Mouse (Mus musculus) neutrophil, adult 83 days (primary cell): ENCODE data around the gene Ube2j2. TPM values are rescaled to one million over a fixed set of nuclear protein-coding genes. Genes with fewer than 3 reads are reported as not detected.

Source experiments
- total RNA-seq, 2 experiments: library from RNA; stranded (reverse); gene quantifications; one replicate each; pipeline ENCODE4 v1.2.4; 2023

The Ube2j2 gene
- total RNA-seq: 10 to 100 TPM; 59.5 to 79.0 TPM

DNA sequence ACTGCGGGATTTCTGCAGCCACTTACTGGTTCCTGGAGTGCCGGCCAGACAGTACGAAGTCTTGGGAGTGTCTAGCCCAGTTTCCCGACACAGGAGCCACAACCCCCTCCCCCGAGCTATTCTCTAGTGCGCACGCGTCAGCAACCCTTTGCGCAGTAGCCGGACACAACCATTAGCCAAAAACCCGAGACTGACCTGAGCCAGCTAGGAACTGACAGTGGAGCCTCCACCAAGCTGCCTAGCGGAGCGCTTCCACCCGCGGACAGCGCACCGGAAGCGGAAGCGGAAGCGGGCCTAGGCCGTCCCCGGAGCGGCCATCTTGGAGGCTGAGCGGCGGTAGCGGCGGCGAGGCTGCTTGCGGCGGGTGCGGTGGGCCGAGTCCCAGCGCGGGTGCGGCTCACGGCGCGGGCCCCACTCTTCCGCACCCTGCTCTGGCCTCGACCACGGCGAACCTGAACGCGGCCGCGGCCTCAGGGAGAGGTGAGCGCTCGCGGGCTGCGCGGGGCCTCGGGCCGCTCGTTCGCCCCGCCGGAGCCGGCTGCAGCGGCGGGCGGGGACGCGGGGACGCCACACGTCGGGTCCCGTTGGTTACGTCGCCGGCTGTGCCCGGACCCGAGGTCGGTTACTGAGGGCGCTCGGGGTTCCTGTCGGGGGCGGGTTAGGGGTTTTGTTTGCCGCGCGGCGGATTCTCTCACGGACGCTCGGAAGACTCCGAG, at the start of gene Ube2j2:
TSS of gene Ube2j2 (plus strand) at position 298 of the 716 bp plus-strand sequence.

DNA sequence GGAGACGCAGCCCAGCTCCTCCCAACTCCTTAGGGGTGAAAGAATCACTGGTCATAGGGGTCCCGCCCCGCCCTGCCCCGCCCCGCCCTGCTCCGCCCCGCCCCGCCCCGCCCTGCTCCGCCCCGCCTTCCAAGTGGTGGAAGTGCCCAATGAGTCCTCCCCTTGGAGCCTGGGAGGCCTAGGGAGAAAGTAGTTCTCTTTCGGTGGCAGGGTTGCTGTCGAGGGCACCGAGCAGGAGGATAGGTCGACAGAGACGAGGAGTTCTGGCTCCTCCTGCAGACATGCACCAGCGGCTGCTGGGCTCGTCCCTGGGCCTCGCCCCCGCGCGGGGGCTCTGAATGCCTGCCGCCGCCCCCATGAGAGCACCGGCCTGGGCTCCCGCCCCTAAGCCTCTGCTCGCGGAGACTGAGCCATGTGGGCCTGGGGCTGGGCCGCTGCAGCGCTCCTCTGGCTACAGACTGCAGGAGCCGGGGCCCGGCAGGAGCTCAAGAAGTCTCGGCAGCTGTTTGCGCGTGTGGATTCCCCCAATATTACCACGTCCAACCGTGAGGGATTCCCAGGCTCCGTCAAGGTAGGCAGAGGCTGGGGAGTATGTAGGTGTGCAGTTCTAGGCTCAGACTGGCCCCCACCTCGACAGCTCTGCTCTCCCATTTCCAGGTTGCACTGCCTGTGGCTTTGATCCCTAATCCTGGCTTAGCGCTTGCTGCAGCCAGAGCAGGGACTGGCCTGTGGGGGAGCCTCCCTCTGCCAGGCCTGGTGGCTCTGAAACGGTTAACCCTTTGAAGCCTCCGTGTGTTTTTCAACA, 18.7 kb downstream of the Ube2j2 start, which contains the start of gene C1qtnf12:
TSS of gene C1qtnf12 (plus strand) at position 152 of the 805 bp plus-strand sequence.

DNA sequence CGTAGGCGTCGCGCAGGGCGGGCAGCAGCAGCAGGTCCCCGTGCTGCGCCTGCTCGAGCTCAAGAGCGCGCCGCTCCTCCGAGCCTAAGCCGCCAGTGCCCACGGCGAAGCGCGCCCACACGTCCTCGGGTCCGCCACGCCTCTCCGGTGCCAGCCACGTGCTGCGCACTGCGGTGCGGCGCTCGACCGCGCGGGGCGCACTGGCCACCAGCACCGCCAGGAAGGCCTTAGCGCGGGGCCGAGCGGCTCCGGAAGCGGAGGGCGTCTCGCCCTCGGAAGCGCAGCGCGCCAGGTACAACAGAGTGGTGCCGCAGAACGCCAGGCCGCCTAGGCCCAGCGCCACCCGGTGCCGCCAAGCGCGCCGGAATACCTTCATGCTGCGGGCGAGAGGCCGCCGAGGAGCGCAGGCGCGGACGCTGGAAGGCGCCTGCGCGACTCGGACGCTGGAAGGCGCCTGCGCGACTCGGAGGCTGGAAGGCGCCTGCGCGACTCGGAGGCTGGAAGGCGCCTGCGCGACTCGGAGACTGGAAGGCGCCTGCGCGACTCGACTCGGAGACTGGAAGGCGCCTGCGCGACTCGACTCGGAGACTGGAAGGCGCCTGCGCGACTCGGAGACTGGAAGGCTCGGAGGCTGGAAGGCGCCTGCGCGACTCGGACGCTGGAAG, 48.7 kb downstream of the Ube2j2 start, which contains the start of the genes B3galt6 and Sdf4:
TSS of gene B3galt6 (minus strand) at position 409 of the 665 bp plus-strand sequence.
TSS of gene Sdf4 (plus strand) at position 632 of the 665 bp plus-strand sequence.

Other genes starting within 250 kb of the Ube2j2 start
- gene Fndc10, start 249.5 kb upstream of the Ube2j2 start, total RNA-seq: under 1 TPM; 0.49 to 0.57 TPM
- 10 to 100 TPM; 87.7 to 96.0 TPM for gene Ssu72, start 239.0 kb upstream of the Ube2j2 start, total RNA-seq
- gene Tmem240, start 209.0 kb upstream of the Ube2j2 start, total RNA-seq: under 1 TPM; 0.18 to 0.20 TPM
- 10 to 100 TPM; 14.9 to 15.3 TPM for gene Atad3a, start 182.7 kb upstream of the Ube2j2 start, total RNA-seq
- gene Vwa1, start 169.1 kb upstream of the Ube2j2 start, total RNA-seq: under 1 TPM; 0.09 to 0.11 TPM
- gene Tmem88b, start 158.0 kb upstream of the Ube2j2 start, total RNA-seq: not detected
- not detected for gene Ankrd65, start 153.4 kb upstream of the Ube2j2 start, total RNA-seq
- 10 to 100 TPM; 47.8 to 55.1 TPM for gene Mrpl20, start 141.0 kb upstream of the Ube2j2 start, total RNA-seq
- gene Ccnl2, start 131.3 kb upstream of the Ube2j2 start, total RNA-seq: 100 to 1,000 TPM; 114 to 134 TPM
- gene Aurkaip1, start 112.6 kb upstream of the Ube2j2 start, total RNA-seq: 10 to 100 TPM; 81.9 to 91.0 TPM
- gene Mxra8, start 104.2 kb upstream of the Ube2j2 start, total RNA-seq: 1 to 10 TPM in 1 of 2 experiments, under 1 TPM in 1; 0.57 to 1.3 TPM
- 10 to 100 TPM; 43.2 to 47.3 TPM for gene Dvl1, start 96.4 kb upstream of the Ube2j2 start, total RNA-seq
- 1 to 10 TPM; 2.5 to 2.7 TPM for gene Tas1r3, start 80.5 kb upstream of the Ube2j2 start, total RNA-seq
- 10 to 100 TPM; 17.2 to 22.4 TPM for gene Cptp, start 74.4 kb upstream of the Ube2j2 start, total RNA-seq
- 10 to 100 TPM; 35.3 to 37.1 TPM for gene Ints11, start 74.3 kb upstream of the Ube2j2 start, total RNA-seq
- gene Pusl1, start 52.0 kb upstream of the Ube2j2 start, total RNA-seq: 10 to 100 TPM; 10.8 to 11.2 TPM
- 10 to 100 TPM; 59.6 to 69.9 TPM for gene Acap3, start 52.0 kb upstream of the Ube2j2 start, total RNA-seq
- gene C1qtnf12, start 18.5 kb downstream of the Ube2j2 start, total RNA-seq: 10 to 100 TPM; 30.9 to 60.7 TPM
- gene B3galt6, start 48.8 kb downstream of the Ube2j2 start, total RNA-seq: 1 to 10 TPM; 2.5 TPM
- 100 to 1,000 TPM; 107 to 110 TPM for gene Sdf4, start 49.0 kb downstream of the Ube2j2 start, total RNA-seq
- 1 to 10 TPM; 1.5 to 2.8 TPM for gene Tnfrsf4, start 70.0 kb downstream of the Ube2j2 start, total RNA-seq
- gene Tnfrsf18, start 82.3 kb downstream of the Ube2j2 start, total RNA-seq: 1 to 10 TPM; 3.2 to 4.0 TPM
- not detected for gene Ttll10, start 115.6 kb downstream of the Ube2j2 start, total RNA-seq
- 10 to 100 TPM; 16.1 to 18.7 TPM for gene 9430015G10Rik, start 166.2 kb downstream of the Ube2j2 start, total RNA-seq
- gene Rnf223, start 186.7 kb downstream of the Ube2j2 start, total RNA-seq: under 1 TPM; 0.44 to 0.46 TPM